Mouse (Mus musculus) right cerebral cortex, postnatal 14 days (tissue): ENCODE data around the gene Mmp17.
A peak's percentile ranks its signal among the peaks of the same experiment; 100 is the strongest.
"Not testable (repeated sequence)": the region's sequence is repeated elsewhere in the genome, so short reads cannot be mapped to it uniquely, and the experiment has no call there.

Experiments
- DNase-seq: peaks from one replicate; pipeline ENCODE4 v3.0.0; 2022

Mmp17 gene

DNA sequence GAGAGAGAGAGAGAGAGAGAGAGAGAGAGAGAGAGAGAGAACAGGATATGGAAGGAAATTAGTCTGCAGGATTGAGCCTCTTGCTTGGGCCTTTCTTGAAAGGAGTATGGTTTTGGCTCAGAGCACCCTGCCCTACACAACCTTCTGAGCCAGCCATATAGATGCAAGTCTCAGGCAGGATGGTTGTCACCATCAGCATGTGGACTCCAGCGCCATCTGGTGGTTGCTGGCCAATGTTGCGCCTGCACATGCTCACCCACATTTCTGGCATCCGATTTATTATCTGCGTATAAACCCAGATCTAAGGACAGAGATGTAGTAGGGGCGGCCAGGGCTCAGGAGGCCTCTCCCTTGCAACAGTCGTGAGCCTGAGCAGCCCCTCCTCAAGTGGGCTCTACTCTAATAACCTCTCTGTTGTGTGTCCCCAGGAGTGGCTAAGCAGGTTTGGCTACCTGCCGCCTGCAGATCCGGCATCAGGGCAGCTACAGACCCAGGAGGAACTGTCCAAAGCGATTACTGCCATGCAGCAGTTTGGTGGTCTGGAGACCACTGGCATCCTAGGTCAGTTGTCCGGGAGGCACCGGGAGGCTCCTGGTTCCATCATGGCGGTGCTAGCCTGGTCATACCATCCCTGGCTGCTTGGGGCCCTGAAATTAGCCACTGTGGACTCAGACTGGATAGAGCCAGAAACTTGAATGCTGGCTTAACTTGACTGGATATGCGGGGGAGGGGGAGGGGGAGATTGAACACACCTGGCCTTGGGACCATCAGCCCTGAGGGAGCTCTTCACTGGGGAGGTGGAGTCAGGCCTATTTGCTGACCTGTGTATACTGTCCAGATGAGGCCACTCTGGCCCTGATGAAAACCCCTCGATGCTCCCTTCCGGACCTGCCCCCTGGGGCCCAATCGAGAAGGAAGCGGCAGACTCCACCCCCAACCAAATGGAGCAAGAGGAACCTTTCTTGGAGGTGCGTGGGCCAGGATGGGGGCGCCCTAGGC, 10.4 kb downstream of the Mmp17 start:
- DNase-seq = peak; percentile 93

DNA sequence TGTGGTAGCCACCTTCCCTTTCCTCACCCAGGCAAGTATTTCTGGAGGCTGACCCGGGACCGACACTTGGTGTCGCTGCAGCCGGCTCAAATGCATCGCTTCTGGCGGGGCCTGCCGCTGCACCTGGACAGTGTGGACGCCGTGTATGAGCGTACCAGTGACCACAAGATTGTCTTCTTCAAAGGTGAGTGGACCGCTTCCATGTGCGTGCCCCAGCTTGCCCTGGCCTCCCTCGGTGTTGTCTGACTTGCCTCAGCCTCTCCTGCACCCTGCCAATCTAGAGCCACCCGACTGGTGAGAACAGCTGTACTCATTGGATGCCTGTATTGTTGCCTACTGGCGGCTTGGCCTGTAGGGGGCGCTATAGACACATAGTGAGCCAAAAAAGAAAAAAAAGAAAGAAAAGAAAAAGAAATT, 18.1 kb downstream of the Mmp17 start:
- peak; percentile 52 for DNase-seq

DNA sequence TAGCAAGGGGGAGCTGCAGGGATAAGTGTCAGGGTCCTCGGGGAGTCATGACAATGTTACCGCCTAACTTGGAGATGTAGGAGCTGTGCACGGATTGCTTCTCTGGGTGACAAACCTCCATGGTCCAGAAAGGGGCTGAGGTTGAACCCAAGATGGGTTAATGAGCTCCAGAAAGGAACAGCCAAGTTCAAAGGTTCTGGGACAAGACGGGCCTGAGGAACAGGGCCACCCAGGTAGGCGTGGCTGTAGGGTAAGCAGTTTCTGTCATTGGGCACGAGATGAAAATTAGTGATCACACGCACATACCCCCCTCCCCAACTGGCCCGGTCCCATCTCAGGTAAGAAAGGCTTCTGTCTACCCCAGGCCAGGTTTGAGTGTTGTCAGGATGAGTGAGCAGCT, 23.5 kb downstream of the Mmp17 start:
- no peak for DNase-seq

DNA sequence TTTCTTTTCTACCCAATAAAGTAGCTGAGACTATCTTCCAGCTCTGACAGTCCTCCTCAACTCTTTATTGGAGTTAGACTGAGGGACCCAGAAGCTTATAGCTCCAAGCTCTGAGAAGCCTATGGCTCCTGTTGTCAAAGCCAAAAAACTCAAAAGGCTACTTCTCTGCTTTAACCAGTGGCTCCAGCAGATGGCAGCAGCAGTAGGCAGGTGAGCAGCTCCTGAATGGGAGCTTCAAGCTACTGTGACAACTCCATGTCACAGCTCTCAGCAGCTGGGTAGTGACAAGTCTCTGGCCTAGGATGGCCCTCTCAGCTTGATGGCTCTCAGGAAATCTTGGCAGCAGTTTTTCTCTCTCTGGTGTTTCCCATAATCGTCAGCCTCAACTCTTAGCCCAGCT, 27.1 kb downstream of the Mmp17 start:
- DNase-seq = peak; percentile 80

GRCm38 (mm10) chr5:129620600-129620999, 36.6 kb downstream of the Mmp17 start:
- DNase-seq = not testable (repeated sequence)

DNA sequence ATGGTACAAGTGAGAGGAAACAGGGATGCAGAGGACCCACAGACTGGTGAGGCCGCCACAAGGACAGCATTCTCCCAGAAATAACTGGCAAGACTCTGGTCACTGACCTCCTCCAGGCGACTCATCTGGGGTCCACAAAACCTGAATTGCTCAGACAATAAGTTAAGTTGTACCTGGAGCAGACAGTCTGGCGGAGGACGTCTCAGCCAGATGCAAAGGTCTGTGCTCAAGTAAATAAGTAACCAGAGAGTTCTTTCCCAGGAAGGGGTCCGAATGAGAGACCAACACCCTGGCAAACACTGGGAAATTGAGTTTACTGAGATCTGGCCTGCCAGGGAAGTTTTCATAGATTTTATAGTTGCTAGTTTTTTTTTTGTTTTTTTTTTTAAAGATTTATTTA, 37.4 kb downstream of the Mmp17 start:
- no peak for DNase-seq

DNA sequence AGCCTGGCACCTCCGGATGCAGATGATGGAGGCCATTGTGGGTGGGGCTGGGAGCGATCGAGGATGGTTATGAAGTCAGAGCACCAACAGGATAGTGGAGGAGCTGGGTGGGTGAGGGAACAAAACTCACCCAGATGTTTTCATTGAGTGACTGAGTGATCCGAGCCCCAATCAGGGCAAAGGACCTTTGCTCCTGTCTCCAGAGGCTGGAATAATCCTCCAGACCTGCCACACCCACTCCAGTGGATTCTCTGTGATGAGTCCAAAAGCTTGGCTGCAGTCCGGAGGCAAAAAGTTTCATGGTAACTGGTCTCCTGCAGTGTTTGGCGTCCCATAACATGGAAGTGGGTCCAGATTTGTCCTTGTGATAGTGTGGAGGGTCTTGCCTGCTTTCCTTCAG, 42.1 kb downstream of the Mmp17 start:
- no peak for DNase-seq

DNA sequence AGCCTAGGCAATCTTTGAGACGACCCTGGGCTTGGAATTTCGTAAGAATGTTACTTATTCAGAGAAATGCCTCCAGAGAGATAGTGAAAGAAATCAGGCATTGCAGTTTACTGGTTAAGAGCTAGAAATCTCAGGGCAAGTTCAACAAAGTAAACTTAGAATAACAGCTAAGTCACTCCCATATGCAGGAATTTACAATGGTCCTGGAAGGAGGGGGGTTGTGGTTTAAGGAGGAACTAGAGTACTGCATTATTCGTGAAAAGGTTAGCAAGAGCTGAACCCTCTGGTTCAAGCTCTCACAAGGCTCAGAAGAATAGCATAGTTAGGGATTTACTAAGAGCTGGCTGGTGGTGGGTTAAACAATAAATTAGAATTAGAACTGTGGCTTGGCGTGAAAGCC, 42.6 kb downstream of the Mmp17 start:
- DNase-seq = not testable (repeated sequence)

- DNase-seq = not testable (repeated sequence)
Measured at GRCm38 (mm10) chr5:129632270-129633250, 48.6 kb downstream of the Mmp17 start.

DNA sequence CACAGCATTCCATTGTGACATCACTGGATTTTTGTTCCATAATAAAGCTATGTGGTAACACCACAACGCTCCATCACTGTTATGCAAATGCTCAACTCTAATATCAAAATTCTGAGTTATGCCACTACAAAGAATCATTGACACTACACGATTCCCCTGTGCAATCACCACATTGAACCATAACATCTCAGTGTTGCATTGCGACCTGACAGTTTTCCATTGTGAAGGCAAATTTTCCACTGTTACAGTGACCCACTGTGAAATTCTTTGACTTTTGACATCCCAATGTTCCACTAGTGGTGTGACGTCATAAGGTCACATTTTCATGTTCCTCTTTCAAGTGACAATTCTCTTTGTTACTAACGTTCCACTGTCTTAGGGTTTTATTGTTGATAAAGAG, 66.9 kb downstream of the Mmp17 start:
- DNase-seq = no peak

DNA sequence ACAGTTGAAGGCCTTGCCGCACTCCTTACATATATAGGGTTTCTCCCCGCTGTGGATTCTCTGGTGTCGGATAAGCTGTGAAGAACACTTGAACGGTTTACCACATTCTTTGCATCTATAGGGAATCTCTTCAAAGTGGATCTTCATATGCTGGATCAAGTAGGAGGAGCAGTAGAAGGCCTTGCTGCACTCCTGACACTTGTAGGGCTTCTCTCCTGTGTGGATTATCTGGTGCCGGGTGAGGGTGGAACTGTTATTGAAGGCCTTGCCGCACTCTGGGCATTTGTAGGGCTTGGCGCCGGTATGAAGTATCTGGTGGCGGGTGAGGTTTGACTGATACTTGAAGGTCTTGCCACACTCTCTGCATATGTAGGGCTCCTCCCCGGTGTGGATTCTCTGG, 73.0 kb downstream of the Mmp17 start:
- no peak for DNase-seq

DNA sequence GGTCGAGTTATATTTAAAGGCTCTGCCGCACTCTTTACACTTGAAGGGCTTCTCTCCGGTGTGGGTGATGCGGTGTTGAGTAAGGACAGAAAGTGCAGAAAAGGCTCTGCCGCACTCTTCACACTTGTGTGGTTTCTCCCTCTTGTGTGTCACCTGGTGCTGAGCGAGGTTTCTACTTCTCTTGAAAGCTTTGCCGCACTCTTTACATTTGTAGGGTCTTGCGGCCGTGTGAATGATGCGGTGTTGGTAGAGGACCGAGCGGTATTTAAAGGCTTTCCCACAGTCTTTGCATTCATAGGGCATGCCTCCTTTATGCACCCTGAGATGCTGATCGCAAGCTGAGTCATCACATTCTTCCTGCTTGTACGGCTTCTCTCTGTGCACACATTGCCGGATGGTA, 74.0 kb downstream of the Mmp17 start:
- no peak for DNase-seq
